Mouse (Mus musculus) T-helper 17 cell (primary cell): ENCODE measurements at regions not wholly inside any gene's neighbourhood (a gene's known extent, or its start where the extent isn't known, plus 50 kb on each side); places are given as distances from the start of the nearest gene placed in this dataset.

Experiments used
- in situ Hi-C, 2 experiments: fragments of 300-600 bp; cut with MboI, MseI; formaldehyde crosslinking; loops; 1 replicate in 1 of 2; 2 replicates in 1 of 2; pipeline ENCODE4 v1.15.1; 2025; ENCODE audit warnings: high pct_unique_total_duplicates in 2 of 2

DNA sequence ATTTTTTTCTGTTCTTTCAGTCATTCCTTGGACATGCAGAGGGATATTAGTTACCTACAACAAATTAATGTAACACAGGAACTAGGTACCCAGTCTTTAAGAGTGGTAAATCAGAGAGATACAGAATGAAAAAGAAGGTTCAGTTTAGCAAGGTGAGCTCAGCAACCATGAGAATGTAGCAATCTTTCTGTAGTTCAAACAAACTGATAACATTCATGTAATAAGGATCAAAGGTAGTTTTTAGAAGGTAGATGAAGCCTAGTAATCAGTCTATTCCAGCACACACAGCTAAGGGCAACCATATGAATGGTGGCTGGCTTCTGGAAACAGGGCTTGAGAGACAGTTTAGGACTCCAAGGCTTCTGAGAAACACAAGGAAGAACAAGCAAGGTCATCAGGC is 138.1 kb upstream of the Igf1 start:
- in situ Hi-C loops, result no loop called here

DNA sequence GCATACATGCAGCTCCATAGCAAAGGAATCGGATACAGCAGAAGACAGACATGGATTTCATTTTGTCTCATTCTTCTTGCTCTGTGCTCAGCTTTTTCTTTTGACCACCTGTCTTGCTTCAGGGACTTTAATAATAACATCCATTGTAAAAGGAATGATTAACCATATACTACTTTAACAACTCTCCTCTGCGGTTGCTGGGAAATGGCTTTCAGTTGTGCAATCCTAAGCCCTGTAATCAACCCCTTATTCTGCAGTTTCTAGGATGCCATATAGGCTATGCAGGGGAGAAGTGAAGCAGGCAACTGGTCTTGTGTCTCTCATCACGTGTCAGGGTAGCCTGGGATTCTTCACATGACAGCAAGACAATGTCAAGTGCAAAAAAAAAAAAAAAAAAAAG is 135.8 kb upstream of the Igf1 start:
- in situ Hi-C loops, result no loop called here

DNA sequence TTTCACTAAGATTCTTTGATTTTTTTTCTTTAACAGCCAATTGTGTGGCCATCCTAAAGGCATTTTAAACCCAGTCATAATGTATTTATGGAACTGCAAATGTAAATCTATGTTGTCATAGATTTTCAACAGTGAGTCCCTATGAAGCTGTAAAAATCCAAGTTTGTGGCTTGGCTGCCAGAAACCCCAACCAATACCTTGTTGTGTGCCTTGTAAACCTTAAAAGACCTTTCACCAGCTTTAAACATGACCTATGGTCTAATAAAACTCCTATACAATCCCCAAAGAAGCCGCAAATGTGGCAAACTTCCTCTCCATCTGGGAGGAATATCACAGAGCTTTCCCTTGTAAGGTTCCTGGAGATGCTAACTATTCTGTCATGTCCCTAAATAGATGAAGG is 125.4 kb upstream of the Igf1 start:
- in situ Hi-C loops, result no loop called here

DNA sequence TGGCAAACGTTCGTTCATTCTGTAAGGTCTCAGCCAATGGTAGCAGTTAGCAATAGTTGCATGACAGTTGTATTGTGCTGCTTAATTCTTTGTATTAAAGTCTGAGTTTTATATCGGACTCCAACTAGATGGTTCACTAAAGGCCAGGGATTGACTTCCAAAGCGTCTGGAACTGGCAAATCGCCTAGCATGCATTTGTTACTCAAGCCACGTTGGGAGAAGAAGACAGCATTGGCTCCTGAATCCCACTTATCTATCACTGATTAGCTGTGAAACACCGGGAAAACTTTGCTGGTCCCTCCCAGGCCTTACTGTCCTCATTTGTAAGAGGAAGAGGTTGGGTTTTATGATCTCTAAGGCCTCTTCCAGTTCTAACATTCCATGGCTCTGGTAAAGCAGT is 124.8 kb upstream of the Igf1 start:
- in situ Hi-C loops, result no loop called here

DNA sequence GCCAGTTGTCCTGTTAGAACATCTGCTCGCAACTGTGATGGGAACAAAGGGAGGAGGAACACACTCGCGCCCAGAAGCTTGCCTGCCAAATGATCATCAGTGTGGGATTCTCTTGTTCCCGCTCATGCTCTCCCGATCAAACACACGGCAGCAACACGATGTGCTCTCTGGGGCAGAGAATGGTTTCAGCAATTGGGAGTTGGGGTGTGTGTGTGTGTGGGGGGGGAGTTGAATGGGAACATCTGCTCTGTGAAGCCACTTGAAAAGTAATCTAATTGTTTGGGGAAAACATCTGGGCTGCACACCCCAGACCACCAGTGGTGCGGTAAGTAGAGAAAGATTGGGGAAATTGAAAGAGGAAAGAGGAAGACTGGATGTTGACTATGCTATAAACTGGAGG is 117.7 kb upstream of the Igf1 start:
- in situ Hi-C loops, result no loop called here

DNA sequence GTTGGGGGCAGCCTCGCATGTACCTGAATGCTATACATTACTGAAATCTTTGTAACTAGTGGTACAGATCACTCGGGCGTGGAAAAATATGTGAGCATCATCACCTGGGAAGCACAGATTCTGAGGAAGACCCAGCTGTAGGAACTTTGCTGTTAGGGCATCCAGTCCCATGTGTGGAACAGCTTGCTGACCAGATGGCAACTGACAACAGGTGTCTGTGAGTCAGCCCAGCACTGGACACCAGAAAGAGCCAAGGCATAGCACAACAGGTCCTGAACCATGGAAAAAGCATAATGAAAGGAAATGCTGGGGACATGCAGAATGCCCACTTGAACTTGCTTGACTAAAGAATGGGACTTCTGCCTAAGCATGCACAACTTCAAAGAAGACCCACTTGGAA is 115.3 kb upstream of the Igf1 start:
- in situ Hi-C loops, result no loop called here

DNA sequence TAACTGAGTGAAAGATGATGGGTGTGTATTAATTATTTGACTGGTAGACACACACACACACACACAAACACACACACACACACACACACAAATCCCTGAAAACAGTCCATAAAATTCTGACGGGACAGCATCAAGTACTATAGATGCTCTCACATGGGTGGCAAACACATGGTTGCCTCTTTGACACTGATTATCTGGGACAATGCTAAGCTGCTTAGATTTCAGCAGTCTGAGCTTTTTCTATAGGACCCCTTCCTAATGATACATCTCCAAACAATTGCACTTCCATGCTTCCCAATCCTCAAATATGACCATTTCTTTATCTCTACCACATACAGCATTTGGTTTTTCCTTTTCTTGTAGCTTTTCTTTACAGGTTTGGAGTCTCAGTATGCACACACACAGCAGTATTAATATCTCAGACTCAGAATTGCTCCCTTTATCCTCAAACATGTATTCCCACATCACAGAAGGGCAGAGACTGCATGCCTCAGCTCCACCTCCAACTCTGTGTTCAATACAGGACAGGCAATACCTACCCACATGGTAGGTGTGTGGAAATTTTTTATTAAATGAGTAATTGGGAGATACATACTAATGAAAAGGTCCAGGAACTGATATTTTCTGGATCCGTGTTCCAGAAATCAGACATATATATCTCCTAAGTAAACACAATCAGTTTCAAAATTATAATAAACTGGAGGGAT is 110.1 kb upstream of the Igf1 start:
- in situ Hi-C loops, result no loop called here

DNA sequence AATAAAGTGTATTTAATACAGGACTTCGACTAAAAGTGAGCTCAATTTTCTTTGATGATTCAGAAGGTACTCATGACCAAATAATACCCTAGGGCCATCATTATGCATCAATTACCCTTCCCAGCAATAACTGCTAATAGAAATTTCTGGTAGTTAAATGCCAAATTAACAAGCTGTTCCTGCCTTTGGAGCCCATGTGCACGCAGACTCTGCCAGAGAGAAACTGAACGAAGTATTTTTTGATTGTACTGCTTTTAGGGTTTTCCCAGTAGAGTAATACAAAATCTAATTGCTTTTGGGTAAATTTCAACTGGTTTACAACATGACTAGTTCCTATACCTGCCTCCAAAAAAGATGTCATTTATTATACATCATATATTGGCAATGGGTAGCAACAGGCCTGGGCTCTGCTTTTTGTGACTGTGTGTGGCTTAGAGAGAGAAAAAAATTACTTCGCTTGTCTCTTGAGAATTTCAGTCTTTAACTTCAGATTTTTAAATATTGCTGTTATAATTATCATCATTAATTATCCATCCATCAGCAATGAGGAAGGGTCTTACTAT is 109.4 kb upstream of the Igf1 start:
- in situ Hi-C loops, result no loop called here

DNA sequence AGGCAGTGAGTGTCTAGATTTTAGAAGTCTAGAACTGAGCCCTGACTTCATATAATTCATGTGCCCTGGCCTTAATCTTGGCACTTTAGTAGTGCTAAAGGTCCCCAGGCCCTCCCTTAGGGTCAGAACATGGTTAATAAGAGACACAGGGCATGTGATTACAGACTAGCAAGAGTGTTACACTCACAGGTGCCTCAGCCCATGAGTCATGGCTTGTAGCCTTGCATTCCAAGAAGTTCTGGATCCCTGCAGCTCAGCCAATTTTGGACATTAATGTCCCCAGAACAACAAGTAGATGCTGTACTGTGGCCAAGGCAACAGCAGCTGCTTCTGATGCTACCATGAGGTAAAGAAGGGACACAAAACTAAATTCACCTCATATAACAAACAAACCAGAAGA is 107.7 kb upstream of the Igf1 start:
- in situ Hi-C loops, result no loop called here

DNA sequence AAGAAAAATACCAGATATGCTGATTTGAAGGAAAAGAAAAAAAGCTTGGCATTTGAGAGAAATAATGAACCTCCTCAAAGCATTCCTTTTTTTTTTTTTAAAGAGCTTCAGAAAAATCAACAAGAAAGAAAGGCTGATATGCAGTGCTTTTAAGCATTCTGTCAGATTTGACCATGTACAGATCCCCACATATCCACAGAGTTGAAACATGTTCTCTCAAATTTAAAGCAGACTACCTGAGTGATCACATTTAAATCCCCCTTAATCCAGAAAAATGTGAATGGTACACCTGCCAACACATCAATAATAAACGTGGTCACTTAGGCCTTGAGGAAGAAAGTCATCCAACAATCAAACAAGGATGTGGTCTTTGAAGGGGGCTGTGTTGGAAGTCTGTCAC is 107.1 kb upstream of the Igf1 start:
- in situ Hi-C loops, result no loop called here

DNA sequence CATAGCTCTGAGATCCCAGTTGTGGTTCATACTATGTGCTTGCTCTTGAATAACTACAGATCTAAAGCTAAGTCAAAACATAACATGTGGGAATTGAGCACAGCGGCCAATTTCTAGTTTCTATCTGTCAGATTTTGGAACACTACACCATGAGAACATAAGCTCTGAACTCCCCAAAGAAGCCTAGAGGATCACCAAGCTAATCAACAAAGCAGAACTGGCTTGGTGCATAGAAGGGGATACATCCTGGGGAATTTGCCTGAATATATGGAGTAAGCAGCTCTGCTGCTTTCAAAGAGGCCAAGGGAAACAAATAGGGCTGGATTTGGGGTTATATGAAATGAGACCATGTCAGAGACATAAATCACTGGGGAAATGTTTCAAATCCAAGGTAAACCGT is 105.9 kb upstream of the Igf1 start:
- in situ Hi-C loops, result no loop called here

DNA sequence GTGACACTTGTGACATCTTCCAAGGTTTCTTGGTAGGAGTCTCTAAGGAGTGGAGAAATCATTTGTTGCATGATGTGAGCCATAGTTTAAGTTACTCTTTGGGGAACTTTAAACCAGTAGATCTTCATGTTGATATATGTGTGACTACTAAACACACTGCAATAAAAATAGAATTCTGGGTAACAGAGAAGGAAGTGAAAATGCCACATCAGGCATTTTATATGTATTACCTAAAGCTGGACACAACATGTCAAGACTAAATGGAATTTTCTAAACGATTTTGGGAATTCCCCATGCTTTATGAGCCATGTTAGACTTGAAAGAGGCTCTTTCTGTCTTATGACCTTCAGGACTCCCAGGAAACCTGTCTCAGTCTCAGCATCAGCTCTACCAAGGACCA is 104.6 kb upstream of the Igf1 start:
- in situ Hi-C loops, result no loop called here

DNA sequence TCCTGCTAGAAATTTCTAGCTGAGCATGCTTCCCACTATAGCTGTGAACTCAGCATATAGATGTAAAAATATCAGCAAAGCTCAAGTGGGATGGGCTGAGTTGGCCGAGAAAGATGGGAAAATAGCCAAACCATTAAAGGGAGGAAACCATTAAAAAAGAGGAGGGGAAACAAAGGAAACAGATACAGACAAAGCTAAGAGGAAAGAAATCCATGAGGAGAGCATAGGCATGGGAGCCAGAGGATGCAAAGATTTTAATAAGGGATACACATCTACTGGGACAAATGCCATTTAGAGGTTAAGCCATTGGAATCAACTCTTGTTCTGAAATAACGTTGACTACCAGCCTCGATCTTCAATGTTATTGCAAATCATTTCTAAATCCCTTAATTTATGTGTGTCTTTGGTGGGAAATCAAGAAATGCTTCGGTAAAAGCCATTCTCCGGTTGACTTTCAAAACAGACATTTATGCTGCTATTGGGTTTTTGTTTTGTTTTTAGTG is 96.5 kb upstream of the Igf1 start:
- in situ Hi-C loops, result no loop called here

DNA sequence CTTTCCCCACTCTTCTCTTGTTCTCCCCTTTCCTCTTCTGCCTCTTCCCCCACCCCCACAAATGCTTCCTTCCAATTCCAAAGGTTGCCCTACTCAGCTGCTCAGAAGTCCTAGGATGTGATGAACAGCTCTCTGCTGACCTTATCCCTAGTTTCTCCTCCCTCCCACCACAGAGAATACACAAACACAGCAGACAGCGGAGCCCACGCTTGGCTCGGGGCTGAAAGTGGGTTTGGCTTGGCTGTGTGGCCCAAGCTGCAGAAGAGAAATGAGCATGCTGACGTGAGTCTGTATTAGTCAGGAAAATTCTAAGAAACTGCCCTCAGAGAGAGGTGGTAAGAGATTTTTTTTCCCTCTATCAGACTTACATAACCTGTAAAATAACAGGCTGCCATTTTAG is 70.5 kb upstream of the Igf1 start:
- in situ Hi-C loops, result no loop called here

DNA sequence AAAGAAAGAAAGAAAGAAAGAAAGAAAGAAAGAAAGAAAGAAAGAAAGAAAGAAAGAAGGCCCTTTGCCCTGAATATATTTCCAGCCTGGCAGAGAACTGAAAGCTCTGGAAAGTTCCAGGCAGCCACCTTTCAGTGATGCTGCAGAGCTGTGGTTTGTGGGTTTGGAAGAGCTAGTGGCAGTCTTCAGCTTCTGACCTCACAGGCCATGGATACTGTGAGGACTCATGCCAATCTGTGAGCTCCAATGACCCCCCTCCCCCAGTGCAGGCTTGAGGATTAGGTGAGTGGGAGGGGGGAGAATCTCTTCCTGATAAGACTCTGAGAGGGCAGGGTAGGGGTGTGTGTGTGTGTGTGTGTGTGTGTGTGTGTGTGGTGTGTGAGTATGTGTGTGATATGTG is 65.7 kb upstream of the Igf1 start:
- in situ Hi-C loops, result loop anchor here in 1 of 2 experiments (10.0 kb wide), 1 partner anchor 1568 kb away; no protein-coding TSS in a partner anchor

DNA sequence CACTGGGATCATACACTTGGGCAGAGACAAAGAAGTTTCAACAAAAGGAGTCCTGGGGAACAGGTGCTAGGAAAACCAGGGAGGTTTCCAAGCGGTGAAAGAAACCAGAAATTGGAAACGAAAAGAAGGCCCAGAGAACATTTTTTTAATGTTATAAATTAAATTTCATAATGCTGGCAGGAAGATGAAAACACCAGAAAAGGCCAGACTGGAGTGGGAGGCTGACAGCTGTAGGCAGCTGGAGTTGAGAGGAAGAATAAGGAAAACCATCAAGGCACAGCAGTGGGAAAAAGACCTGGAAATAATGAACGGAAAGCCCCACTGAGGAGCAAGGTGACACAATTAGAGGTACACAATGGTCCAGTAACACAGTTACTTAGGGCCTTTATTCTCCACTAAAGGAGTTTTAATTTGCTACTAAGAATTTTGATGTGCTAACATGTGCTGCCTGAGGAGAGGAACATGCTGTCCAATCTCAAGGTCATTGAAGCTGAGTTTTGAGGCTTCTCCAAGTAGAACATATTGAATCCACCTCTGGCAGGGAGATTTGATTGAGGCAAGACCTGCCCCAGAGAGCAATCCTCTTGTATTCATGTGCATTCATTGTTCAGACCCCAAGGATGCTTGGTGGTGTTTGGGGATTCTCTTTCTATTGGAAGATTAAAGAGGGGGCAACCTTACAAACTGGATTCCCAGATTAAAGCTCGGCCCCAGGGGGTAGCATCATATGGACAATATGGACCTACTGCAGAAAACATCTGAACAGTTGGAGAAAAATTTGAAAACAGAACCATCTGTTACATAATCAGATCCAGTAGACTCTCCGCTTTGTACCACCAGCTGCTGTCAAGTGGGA is 53.9 kb upstream of the Igf1 start:
- in situ Hi-C loops, result no loop called here

DNA sequence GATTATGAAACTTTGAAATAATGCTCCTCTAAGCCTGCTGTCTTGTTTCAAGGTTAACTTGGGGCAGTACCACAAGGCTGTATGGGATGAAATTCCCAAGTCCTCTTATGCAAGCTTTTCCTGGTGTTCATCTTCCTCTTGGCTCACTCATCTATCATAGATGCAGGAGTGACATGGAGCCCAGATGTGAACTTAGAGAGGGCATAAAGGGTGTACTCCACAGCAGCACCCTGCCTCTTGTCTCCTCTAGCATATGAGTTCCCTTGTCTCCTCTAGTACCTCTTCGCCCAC is 53.3 kb upstream of the Igf1 start:
- in situ Hi-C loops, result no loop called here
